Mouse (Mus musculus) forebrain, embryonic 14.5 days (tissue): ENCODE measurements around the gene Cntnap4. TPM values are rescaled to one million over a fixed set of nuclear protein-coding genes. Genes with fewer than 3 reads are reported as not detected.

ENCODE experiments used
- ATAC-seq: fragments of 200-750 bp; cut with Nextera tagmentation; 2 replicates; pipeline ENCODE4 v1.8.0; 2017; ENCODE audit warnings: mild to moderate bottlenecking, moderate library complexity
- DNase-seq: peaks from one replicate; pipeline ENCODE4 v3.0.0-alpha.2; 2015; ENCODE audit warnings: low spot score
- H3K27ac ChIP-seq: fragments of 300-500 bp; sonication (generic); 2 replicates; pipeline ENCODE4 v1.5.1; 2014; ENCODE audit warnings: low read depth, mild to moderate bottlenecking, control low read depth, low read length, moderate library complexity
- H3K27me3 ChIP-seq: fragments of 300-500 bp; sonication (generic); replicated peaks from 2 replicates; pipeline ENCODE4 v1.6.1; 2014; ENCODE audit warnings: low read length, control low read depth, mixed read lengths; ENCODE audit not compliant: control insufficient read depth, insufficient read depth
- H3K36me3 ChIP-seq: fragments of 300-500 bp; sonication (generic); 2 replicates; pipeline ENCODE4 v1.6.1; 2014; ENCODE audit warnings: low read length, control low read depth; ENCODE audit not compliant: control insufficient read depth, insufficient read depth
- H3K4me1 ChIP-seq: fragments of 300-500 bp; sonication (generic); 2 replicates; pipeline ENCODE4 v1.6.1; 2014; ENCODE audit warnings: antibody characterized with exemption, low read length, control low read depth; ENCODE audit not compliant: control insufficient read depth, insufficient read depth
- H3K4me2 ChIP-seq: fragments of 300-500 bp; sonication (generic); 2 replicates; pipeline ENCODE4 v1.6.1; 2014; ENCODE audit warnings: mild to moderate bottlenecking, control low read depth, low read length
- H3K4me3 ChIP-seq: fragments of 300-500 bp; sonication (generic); 2 replicates; pipeline ENCODE4 v1.5.1; 2014; ENCODE audit warnings: low read depth, low read length, control low read depth
- H3K9ac ChIP-seq: fragments of 300-500 bp; sonication (generic); 2 replicates; pipeline ENCODE4 v1.6.1; 2014; ENCODE audit warnings: mild to moderate bottlenecking, low read length, control low read depth, moderate library complexity
- H3K9me3 ChIP-seq: fragments of 300-500 bp; sonication (generic); replicated peaks from 2 replicates; pipeline ENCODE4 v1.6.1; 2016; ENCODE audit warnings: low read length, control low read depth, mixed read lengths; ENCODE audit not compliant: control insufficient read depth
- WGBS: fragments of 180-500 bp; shearing (Covaris S2); extraction: QIAGEN DNeasy Blood & Tissue Kit; methylation state at CpG from one replicate; pipeline ENCODE4 v1.1.7; 2014; 5-methylcytosine and 5-hydroxymethylcytosine counted together
- polyA plus RNA-seq: library from polyadenylated mRNA; unstranded; fragments of >200 nt; fragmentation: Nextera tagmentation; extraction: Ambion mirVana; gene quantifications from 2 replicates; pipeline ENCODE4 v1.2.1, GENCODE M21; 2014

The Cntnap4 gene
- polyA plus RNA-seq, 1 experiment from 2014 or later = 9.8 TPM

DNA sequence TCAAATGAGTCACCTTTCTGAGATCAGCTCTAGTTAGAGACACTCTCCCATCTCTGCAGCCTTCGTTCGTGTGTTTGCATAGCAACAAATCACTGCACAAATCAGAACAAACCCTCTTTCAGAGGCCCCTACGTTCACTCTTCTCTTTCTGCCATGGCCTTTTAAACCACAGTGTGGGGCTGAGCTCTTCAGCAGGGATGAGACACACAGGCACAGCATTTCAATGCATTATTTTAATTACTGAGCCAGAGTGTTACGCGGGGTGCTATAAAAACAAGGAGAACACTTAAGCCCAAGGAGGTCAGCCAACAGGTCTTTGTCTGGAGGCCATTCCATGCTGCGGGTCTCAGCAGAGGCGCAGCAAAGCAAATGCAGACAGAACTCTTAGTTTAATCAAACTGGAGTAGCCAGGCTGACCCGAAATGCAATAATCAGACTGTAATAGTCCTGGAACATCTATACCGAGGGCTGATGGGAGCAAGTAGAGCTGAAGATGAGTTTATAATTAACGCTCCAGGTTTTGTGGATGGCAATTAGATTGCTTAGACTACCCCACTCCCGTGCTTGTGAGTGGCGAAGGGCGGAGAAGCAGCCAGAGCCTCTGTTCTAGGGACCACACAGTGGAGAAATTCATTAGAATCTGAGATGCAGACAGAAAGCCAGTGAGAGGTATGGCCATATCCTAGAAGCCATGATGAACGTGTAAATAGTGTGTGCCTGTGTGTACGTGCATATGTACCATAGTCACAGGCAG is 26.4 kb downstream of the Cntnap4 start:
- Histone ChIP-seq H3K4me3 (no peak overlapping the region), H3K27ac (0 out of 2 replicates have a peak overlapping the region, but pooled peaks have one; percentile 30), H3K9ac (no peak overlapping the region; the same call in 1 of the 2 replicates), H3K4me2 (no peak overlapping the region), H3K27me3 (no peaks in the 10 kb centered on the region), H3K4me1 (peaks cover 4% of the 10 kb centered on the region; the same call in 1 of the 2 replicates), H3K36me3 (no peaks in the 10 kb centered on the region), H3K9me3 (no peaks in the 10 kb centered on the region)
- WGBS = 51% methylated on average over 15 of the region's 15 CpGs
- peak; percentile 58; the same call in 1 of the 2 replicates for ATAC-seq
- peak; percentile 54 for DNase-seq

DNA sequence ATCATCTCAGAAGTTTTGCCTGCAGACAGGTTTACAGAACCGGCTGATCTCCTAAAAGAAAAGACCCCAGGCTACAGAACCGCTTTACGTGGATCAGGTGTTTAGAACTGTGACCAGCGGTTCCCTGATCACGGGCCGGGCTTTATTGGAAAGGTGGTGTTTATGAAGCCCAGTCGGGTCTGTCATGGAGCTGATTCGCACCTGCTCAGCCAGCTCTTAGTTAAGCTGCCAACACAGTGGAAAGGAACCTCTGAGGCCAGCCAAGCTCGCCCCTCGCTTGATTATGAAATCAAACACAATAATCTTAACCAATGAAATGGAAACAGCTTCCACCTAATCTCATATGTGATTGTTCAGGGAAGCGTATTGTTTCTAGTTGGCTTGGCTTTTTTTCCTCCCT is 30.1 kb downstream of the Cntnap4 start:
- 92% methylated on average over 11 of the region's 11 CpGs for WGBS
- DNase-seq = no peak
- Histone ChIP-seq H3K36me3 (no peaks in the 10 kb centered on the region), H3K4me3 (no peak overlapping the region), H3K27ac (no peak overlapping the region), H3K4me2 (no peak overlapping the region), H3K4me1 (no peaks in the 10 kb centered on the region), H3K27me3 (no peaks in the 10 kb centered on the region), H3K9ac (no peak overlapping the region), H3K9me3 (no peaks in the 10 kb centered on the region)
- no peak for ATAC-seq

DNA sequence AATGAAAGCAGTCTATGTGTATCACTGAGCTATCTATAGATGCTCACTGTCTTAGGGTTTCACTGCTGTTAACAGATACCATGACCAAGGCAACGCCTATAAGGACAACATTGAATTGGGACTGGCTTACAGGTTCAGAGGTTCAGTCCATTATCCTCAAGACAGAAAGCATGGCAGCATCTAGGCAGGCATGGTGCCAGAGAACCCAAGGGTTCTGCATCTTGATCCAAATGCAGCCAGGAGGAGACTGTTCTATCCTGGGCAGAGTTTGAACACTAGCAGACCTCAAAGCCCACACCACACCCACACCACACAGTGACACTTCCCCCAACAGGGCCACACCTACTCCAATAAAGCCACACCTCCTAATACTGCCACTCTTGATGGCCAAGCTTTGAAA is 31.3 kb downstream of the Cntnap4 start:
- 90% methylated on average over 1 of the region's 1 CpGs for WGBS
- Histone ChIP-seq H3K27ac (no peak overlapping the region), H3K4me2 (no peak overlapping the region), H3K9me3 (no peaks in the 10 kb centered on the region), H3K4me3 (no peak overlapping the region), H3K36me3 (no peaks in the 10 kb centered on the region), H3K27me3 (no peaks in the 10 kb centered on the region), H3K4me1 (no peaks in the 10 kb centered on the region), H3K9ac (no peak overlapping the region)
- no peak for DNase-seq
- no peak for ATAC-seq

DNA sequence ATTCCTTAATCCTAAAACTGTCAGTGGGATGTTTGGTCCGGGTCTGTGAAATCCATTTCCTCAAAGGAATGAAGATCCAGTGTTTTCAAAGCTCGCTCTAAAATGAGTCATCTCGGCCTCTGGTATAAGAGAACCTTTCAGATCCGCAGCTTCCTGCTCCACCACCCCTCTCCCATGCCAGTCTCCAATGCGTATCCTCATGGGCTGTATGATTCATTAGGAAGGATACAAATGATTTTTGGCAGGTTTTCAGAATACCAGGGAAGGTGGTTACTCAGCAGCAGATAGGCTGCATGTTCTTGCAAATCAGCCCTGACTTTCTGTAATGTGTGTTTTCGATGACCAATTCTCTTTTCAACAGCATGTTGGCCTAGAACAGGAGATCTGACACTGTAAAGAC is 40.3 kb downstream of the Cntnap4 start:
- WGBS = 81% methylated on average over 6 of the region's 6 CpGs
- H3K4me1 ChIP-seq = no peaks in the 10 kb centered on the region
- no peak overlapping the region for H3K9ac ChIP-seq
- H3K27ac ChIP-seq = no peak overlapping the region
- no peak for DNase-seq
- H3K27me3 ChIP-seq = no peaks in the 10 kb centered on the region
- no peak for ATAC-seq
- H3K4me3 ChIP-seq = no peak overlapping the region
- H3K36me3 ChIP-seq = no peaks in the 10 kb centered on the region
- no peaks in the 10 kb centered on the region for H3K9me3 ChIP-seq
- H3K4me2 ChIP-seq = no peak overlapping the region

DNA sequence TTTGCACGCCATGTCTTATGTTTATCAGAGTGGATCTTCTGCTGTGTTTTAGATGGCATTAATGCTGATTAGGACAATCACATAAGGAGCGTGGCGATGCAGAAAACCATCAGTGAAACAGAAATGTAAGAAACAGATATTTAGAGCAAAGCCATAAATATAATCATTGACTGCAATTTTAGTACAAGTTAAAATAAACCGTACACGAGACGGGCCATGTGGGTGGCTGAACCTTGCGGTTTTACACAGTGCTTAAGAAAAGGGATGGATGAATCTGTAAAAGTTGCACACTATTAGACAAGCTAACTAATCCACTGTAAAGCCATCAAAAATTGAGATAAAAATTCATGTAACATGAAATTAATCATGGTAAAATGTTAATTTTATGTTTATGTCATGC is 58.9 kb downstream of the Cntnap4 start:
- DNase-seq = no peak
- no peak overlapping the region for H3K4me2 ChIP-seq
- no peaks in the 10 kb centered on the region for H3K36me3 ChIP-seq
- no peak overlapping the region for H3K9ac ChIP-seq
- WGBS = 94% methylated on average over 7 of the region's 7 CpGs
- H3K27me3 ChIP-seq = no peaks in the 10 kb centered on the region
- ATAC-seq = no peak
- no peak overlapping the region for H3K27ac ChIP-seq
- H3K9me3 ChIP-seq = no peaks in the 10 kb centered on the region
- H3K4me1 ChIP-seq = no peaks in the 10 kb centered on the region
- no peak overlapping the region for H3K4me3 ChIP-seq

DNA sequence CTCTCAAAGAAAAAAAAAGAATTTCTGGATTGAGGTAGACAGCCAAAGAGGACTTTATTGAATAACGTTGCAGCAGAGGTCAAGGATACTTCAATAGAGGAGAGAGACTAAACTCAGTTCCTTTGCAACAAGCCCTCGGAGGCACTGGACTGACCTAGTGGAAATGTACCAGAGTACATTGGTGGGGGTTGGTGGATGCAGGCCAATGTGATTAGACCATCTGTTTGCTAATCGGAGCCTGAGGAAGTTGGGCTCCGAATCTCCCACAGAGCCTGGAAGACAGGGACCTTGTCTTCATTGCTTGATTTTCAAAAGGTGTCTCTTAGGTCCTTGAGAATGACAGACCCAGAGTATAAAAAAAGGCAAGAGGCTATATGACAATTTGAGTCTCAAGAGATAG is 82.8 kb downstream of the Cntnap4 start:
- Histone ChIP-seq H3K9ac (no peak overlapping the region), H3K9me3 (no peaks in the 10 kb centered on the region), H3K4me1 (no peaks in the 10 kb centered on the region), H3K36me3 (no peaks in the 10 kb centered on the region), H3K4me3 (no peak overlapping the region), H3K27ac (no peak overlapping the region), H3K27me3 (no peaks in the 10 kb centered on the region), H3K4me2 (no peak overlapping the region)
- DNase-seq (no peak), ATAC-seq (no peak)
- 85% methylated on average over 4 of the region's 4 CpGs for WGBS

DNA sequence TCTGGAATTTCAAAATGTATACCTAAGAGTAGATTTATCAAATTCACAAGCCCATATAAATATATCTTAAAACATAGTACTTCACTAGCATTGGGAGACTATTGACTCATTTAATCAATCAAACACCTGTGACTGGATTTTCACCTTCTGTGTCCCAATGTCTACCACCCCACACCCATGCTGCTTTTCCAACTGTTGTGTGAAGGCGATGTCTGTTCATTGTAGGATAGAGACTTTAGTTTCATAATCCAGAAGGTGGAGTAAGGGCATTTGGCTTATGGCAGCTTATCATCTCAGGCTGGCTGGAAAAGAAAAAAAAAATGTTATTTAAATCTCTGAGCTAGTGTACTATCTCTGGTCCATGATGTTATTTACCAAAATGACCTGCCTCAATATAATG is 83.4 kb downstream of the Cntnap4 start:
- Histone ChIP-seq H3K9me3 (no peaks in the 10 kb centered on the region), H3K27ac (no peak overlapping the region), H3K36me3 (no peaks in the 10 kb centered on the region), H3K27me3 (no peaks in the 10 kb centered on the region), H3K4me3 (no peak overlapping the region), H3K4me1 (no peaks in the 10 kb centered on the region), H3K9ac (no peak overlapping the region), H3K4me2 (no peak overlapping the region)
- WGBS = 83% methylated on average over 1 of the region's 1 CpGs
- ATAC-seq (no peak), DNase-seq (no peak)

DNA sequence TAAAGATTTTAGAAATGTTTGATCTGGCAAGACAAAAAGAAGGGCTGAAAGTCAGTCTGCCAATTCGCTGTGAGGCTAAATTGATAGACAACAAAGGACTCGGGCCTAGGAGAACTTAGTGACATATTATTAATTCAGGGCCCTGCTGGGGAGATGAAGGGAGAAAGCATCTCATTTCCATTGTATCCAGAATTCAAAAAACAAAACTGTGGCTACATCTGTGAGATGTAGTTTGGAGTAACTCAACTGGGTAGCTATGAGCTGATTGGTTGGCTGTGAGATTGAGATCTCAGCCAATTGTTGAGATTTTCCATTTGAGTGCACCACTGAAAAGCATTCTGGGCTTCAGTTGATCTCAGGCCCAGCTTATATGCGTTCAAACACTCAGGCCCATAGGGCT is 84.2 kb downstream of the Cntnap4 start:
- no peak overlapping the region for H3K9ac ChIP-seq
- no peaks in the 10 kb centered on the region for H3K9me3 ChIP-seq
- H3K4me2 ChIP-seq = no peak overlapping the region
- 27% methylated on average over 3 of the region's 3 CpGs for WGBS
- ATAC-seq (no peak), DNase-seq (peak; percentile 51)
- no peaks in the 10 kb centered on the region for H3K36me3 ChIP-seq
- H3K27me3 ChIP-seq = no peaks in the 10 kb centered on the region
- H3K27ac ChIP-seq = no peak overlapping the region
- no peaks in the 10 kb centered on the region for H3K4me1 ChIP-seq
- no peak overlapping the region for H3K4me3 ChIP-seq

DNA sequence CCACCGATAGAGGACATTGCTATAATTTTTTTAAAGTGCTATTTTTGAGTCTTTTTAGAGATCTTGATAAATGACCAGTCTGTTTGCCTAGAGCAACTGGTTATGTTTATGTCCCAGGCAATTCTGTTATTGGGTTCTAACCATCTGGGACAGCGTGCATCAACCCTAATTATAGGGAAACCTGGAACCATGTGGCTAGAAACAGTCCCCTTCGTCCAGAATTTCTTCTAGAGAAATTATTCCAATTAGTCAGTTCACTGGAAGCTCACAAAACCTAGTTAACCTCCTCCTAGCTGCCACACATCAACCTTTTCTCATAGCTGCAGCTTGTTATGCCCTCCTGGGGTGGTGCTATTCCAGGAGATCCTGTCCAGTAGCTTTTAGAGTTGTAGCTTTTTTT is 94.2 kb downstream of the Cntnap4 start:
- H3K4me2 ChIP-seq = no peak overlapping the region
- DNase-seq (no peak), ATAC-seq (no peak)
- H3K9me3 ChIP-seq = no peaks in the 10 kb centered on the region
- H3K4me1 ChIP-seq = no peaks in the 10 kb centered on the region
- H3K36me3 ChIP-seq = no peaks in the 10 kb centered on the region
- no peak overlapping the region for H3K27ac ChIP-seq
- WGBS = 50% methylated on average over 3 of the region's 3 CpGs
- no peak overlapping the region for H3K4me3 ChIP-seq
- no peaks in the 10 kb centered on the region for H3K27me3 ChIP-seq
- H3K9ac ChIP-seq = no peak overlapping the region
